Mouse (Mus musculus): ENCODE measurements around the gene Cdca4.

- TF ChIP-seq KAT2A (IDR thresholded peaks at IDR 0.05; ENCODE audit: insufficient replicate concordance, low read length) (no peak), POLR2A (IDR thresholded peaks at IDR 0.05; ENCODE audit: low read depth, low read length) (no peak), EP300 (IDR thresholded peaks at IDR 0.05; ENCODE audit: low read length) (no peak), HCFC1 (IDR thresholded peaks at IDR 0.05; ENCODE audit: low read depth, low read length) (no peak), MEF2A (IDR thresholded peaks at IDR 0.05; ENCODE audit: borderline replicate concordance, low read depth, low read length) (no peak), ZNF384 (IDR thresholded peaks at IDR 0.05; ENCODE audit: low read depth, low read length) (no peak)
Observed at GRCm38 (mm10) chr12:112830141-112830540, 918 bp upstream of the Cdca4 start.
